Mouse (Mus musculus) small intestine, adult 2 months (tissue): ENCODE results near the gene Klhl2. TPM values are rescaled to one million over a fixed set of nuclear protein-coding genes. Genes with fewer than 3 reads are reported as not detected.

ENCODE experiments used
- H3K27ac ChIP-seq: fragments of 200-500 bp; 2 replicates; pipeline ENCODE4 v1.5.1; 2012; ENCODE audit warnings: low read depth, low read length, control low read depth, inconsistent platforms; ENCODE audit not compliant: insufficient read depth
- H3K27me3 ChIP-seq: fragments of 200-500 bp; 2 replicates; pipeline ENCODE4 v1.6.1; 2012; ENCODE audit warnings: mild to moderate bottlenecking, moderate library complexity, low read length, inconsistent platforms; ENCODE audit not compliant: control insufficient read depth, insufficient read depth
- H3K36me3 ChIP-seq: fragments of 200-500 bp; 2 replicates; pipeline ENCODE4 v1.6.1; 2012; ENCODE audit warnings: mild to moderate bottlenecking, low read length, control low read depth, inconsistent platforms; ENCODE audit not compliant: control insufficient read depth, insufficient read depth
- H3K4me1 ChIP-seq: fragments of 200-500 bp; 2 replicates; pipeline ENCODE4 v1.6.1; 2012; ENCODE audit warnings: low read length, inconsistent platforms, mixed read lengths; ENCODE audit not compliant: control insufficient read depth, insufficient read depth, insufficient read length
- H3K4me3 ChIP-seq: fragments of 200-500 bp; 2 replicates; pipeline ENCODE4 v1.5.1; 2012; ENCODE audit warnings: low read depth, mild to moderate bottlenecking, control low read depth, inconsistent platforms, low read length, moderate library complexity
- CTCF ChIP-seq: fragments of 200-500 bp; IDR thresholded peaks from 2 replicates; pipeline ENCODE4 v1.5.1; 2012; ENCODE audit warnings: low read depth, mild to moderate bottlenecking, control low read depth, inconsistent platforms, low read length, moderate library complexity, mixed read lengths; ENCODE audit not compliant: insufficient replicate concordance, insufficient read length; ENCODE audit errors: extremely low read depth
- POLR2A ChIP-seq: fragments of 200-500 bp; IDR thresholded peaks from 2 replicates; pipeline ENCODE4 v1.6.1; 2012; ENCODE audit warnings: low read depth, mild to moderate bottlenecking, control low read depth, inconsistent platforms, low read length, moderate library complexity
- WGBS: fragments of 180-500 bp; shearing (Covaris S2); methylation state at CpG from one replicate; pipeline ENCODE4 v1.1.7; 2018; 5-methylcytosine and 5-hydroxymethylcytosine counted together
- polyA plus RNA-seq: library from polyadenylated mRNA; depleted of rRNA; stranded (reverse); fragments of >200 nt; gene quantifications from 2 replicates; pipeline ENCODE4 v1.2.3, GENCODE M21; 2012

Gene Klhl2
- polyA plus RNA-seq, 1 experiment = 6.0 TPM

DNA sequence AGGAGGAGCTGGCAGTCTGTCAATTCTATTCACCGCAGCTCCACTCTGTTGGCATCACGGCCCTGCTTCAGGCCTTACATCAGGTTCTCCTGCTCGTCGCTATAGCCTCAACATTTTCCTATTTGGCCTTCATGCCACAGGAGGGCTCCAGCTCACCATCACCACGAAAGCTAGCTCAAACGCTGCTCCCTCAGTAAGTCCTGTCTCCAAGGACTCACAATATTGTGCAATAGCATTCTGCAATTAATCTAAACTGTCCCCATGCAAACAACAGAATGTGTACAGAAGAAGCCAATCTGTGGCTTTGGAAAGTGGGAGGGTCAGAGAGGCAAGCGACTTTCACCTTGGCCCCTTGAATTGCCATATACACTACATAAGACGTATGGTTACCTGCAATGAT lies 88.4 kb downstream of the Klhl2 start:
- 53% methylated on average over 8 of the region's 8 CpGs for WGBS
- Histone ChIP-seq H3K36me3 (peaks cover 9% of the 10 kb centered on the region), H3K27ac (no peak overlapping the region), H3K27me3 (no peaks in the 10 kb centered on the region), H3K4me1 (no peaks in the 10 kb centered on the region), H3K4me3 (no peak overlapping the region)
- TF ChIP-seq CTCF (no peak), POLR2A (no peak)

DNA sequence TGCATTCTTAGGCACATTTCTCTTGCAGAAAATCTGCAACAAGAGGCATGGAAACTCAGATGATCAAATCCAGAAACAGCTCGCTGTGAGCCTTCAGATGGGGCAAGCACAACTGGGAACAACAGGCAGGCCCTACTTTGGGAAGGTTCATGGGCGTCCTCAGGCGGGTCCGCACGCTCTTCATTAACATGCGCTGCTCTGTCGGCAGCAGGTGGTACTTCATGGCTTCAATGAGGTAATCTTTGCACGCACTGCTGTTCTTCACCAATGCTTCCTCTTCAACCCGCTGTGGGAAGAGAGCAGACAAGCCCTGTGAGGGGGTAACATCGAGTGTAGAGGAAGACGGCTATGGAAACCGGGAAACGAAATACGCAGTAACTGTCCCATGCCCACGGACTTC lies 91.9 kb downstream of the Klhl2 start:
- Histone ChIP-seq H3K4me3 (no peak overlapping the region), H3K27ac (no peak overlapping the region), H3K27me3 (no peaks in the 10 kb centered on the region), H3K36me3 (peaks cover 17% of the 10 kb centered on the region), H3K4me1 (no peaks in the 10 kb centered on the region)
- TF ChIP-seq POLR2A (no peak), CTCF (no peak)
- WGBS = 98% methylated on average over 15 of the region's 15 CpGs

DNA sequence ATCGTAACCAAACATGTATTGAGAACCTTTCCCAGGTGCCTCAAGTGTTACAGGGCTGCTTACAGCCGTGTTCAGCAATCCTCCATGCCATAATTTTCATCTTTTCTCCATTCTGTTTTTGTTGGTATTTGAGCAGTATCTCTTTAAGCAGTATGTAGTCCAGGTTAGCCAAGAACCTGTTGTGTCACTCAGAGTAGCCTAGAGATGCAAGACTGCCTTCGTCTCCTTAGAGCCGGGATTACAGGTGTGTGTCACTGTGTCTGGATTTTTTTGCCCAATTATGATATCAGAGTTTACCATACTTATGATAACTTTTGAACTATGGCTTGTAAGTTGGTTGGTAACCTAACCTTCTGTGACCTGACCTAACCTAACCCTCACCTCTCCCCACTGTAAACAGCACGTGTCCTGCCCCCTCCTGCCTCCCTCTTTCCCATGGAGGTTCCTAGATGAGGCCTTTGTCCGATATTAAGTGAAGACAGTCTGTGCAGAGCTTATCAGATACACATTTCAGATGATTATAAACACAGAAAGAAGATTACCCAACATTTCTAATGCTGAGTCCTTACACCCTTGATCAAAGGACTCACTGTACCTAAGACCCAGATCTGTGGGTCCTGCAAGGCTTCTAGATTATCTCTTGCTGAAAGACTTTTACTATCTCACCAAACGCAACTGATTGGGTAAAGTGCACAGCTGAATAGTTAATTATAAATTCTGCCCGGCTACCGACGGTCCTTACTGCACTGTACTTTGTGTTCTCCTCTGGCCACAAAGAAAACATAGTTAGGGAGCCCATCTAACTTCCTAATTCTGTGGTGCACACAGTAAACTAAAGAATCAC lies 103.4 kb downstream of the Klhl2 start:
- 37% methylated on average over 10 of the region's 10 CpGs for WGBS
- peaks cover 8% of the 10 kb centered on the region for H3K36me3 ChIP-seq
- peak overlapping the region; percentile 76 for H3K27ac ChIP-seq
- H3K4me1 ChIP-seq = peaks cover 8% of the 10 kb centered on the region; the same call in 1 of the 2 replicates
- no peak for TF ChIP-seq CTCF
- TF ChIP-seq POLR2A = no peak
- no peaks in the 10 kb centered on the region for H3K27me3 ChIP-seq
- no peak overlapping the region for H3K4me3 ChIP-seq

DNA sequence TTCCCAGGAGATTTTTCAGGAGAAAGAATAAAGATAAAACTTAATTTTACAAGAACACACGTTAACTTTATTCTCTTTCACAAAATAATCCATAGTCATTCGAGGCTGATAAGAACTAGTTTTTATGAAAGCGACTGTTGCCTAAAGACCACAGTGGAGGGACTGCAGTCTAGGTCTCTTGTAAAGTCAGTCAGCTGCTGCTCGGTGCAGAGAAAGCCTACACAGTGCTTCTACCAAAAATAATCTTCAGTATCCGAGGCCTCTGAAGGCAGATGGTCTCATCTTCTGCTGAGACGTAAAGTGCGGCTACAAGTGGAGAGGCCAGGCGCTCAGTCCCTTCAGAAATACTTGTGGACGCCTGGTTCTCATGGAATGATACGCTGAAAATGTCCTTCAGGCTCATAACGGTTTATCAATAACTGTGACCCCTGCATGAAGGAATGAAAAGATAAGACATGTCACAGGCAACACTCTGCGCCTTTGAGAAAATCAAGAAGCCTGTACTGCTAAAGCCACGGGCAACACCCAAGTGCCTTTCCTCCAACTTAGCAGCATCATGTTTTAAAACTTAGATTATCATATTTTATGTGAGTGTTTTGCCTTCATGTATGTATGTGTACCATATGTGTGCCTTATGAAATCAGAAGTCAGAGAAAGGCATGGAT lies 109.1 kb downstream of the Klhl2 start:
- H3K4me3 ChIP-seq = no peak overlapping the region
- no peak overlapping the region for H3K27ac ChIP-seq
- H3K36me3 ChIP-seq = no peaks in the 10 kb centered on the region
- TF ChIP-seq POLR2A (no peak), CTCF (no peak)
- 90% methylated on average over 13 of the region's 13 CpGs for WGBS
- H3K27me3 ChIP-seq = no peaks in the 10 kb centered on the region
- peaks cover 8% of the 10 kb centered on the region; the same call in 1 of the 2 replicates for H3K4me1 ChIP-seq

DNA sequence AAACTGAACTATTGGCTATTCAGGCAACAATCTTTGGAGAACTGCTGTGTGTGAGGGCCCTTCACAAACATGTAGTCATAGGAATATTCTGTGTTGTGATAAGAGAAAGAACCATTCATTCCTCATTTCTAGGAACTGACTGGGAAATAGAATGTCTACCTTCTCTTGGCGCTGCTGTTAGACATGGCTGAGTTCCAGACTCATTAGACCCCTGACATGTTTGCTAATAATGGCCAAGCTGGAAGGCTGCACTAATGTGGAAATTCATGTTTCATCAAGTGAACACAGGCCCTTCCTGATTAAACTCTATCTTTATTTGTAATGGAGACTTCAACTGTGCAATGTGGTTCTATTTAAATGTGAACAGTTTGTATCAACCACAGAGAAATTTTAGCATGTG lies 110.9 kb downstream of the Klhl2 start:
- Histone ChIP-seq H3K4me3 (no peak overlapping the region), H3K4me1 (peaks cover 8% of the 10 kb centered on the region; the same call in 1 of the 2 replicates), H3K27ac (no peak overlapping the region), H3K27me3 (no peaks in the 10 kb centered on the region), H3K36me3 (no peaks in the 10 kb centered on the region)
- 89% methylated on average over 1 of the region's 1 CpGs for WGBS
- TF ChIP-seq CTCF (no peak), POLR2A (no peak)

DNA sequence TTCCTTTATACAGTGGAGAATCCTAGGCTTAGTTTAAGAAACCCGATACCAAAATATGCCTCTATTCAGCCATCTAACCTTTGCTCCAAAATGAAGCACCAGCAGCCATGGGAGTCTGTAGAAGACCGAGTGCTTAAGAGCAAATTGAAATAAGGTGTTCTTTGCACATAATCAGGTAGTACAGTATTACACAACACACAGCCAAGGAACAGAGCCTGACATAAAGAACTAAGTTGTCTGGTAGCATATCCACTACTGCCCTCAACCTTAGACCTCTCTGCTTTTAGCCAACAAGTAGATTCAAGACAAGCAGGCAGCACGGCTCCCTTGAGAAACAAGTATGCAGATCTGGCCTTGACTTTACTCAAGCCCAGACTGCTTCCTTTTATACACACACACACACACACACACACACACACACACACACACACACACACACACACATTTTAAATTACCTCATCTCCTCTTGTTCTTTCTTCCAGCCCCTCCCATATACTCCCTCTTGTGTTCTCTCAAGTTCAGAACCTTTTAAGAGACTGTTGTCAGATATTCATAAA lies 113.0 kb downstream of the Klhl2 start:
- H3K4me1 ChIP-seq = peaks cover 8% of the 10 kb centered on the region; the same call in 1 of the 2 replicates
- no peak overlapping the region for H3K4me3 ChIP-seq
- no peak overlapping the region for H3K27ac ChIP-seq
- no peaks in the 10 kb centered on the region for H3K36me3 ChIP-seq
- TF ChIP-seq CTCF (no peak), POLR2A (no peak)
- 88% methylated on average over 3 of the region's 3 CpGs for WGBS
- H3K27me3 ChIP-seq = no peaks in the 10 kb centered on the region

DNA sequence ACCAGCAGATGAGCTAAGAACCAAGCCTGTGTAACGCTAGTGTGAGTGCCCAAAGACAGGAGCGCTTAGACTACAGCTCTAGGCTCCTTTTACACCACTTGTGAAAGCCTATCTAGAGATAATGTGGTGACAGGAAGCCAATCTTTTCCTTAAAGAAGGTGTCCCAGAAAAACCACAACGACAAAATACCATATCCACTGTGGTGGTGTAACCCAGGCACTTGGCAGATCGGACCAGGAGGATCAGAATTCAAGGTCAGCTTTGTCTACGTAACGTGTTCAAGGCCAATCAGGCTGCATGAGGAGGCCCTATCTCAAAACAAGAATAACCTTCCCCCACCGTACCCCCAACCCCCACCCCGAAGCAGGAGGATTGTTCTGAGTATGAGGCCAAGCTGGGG lies 114.7 kb downstream of the Klhl2 start:
- Histone ChIP-seq H3K4me1 (peaks cover 8% of the 10 kb centered on the region; the same call in 1 of the 2 replicates), H3K36me3 (peaks cover 5% of the 10 kb centered on the region), H3K4me3 (no peak overlapping the region), H3K27me3 (no peaks in the 10 kb centered on the region), H3K27ac (no peak overlapping the region)
- TF ChIP-seq POLR2A (no peak), CTCF (no peak)
- 87% methylated on average over 8 of the region's 8 CpGs for WGBS
